Mouse (Mus musculus) liver, adult 2 months (tissue): ENCODE data around the gene Mea1. TPM values are rescaled to one million over a fixed set of nuclear protein-coding genes. Genes with fewer than 3 reads are reported as not detected.
A peak's percentile ranks its signal among the peaks of the same experiment; 100 is the strongest.

Experiments
- DNase-seq: peaks from one replicate; pipeline ENCODE4 v3.0.0-alpha.2; 2011; ENCODE audit warnings: low read depth, low spot score; ENCODE audit errors: extremely low read depth
- H3K27ac ChIP-seq: fragments of 200-500 bp; replicated peaks from 2 replicates; pipeline ENCODE4 v1.5.1; 2012; ENCODE audit warnings: low read depth, mild to moderate bottlenecking, control low read depth, inconsistent platforms, low read length; ENCODE audit not compliant: insufficient read depth
- H3K27me3 ChIP-seq: fragments of 200-500 bp; 2 replicates; pipeline ENCODE4 v1.6.1; 2012; ENCODE audit warnings: mild to moderate bottlenecking, moderate library complexity, low read length, inconsistent platforms; ENCODE audit not compliant: control insufficient read depth, insufficient read depth
- H3K36me3 ChIP-seq: fragments of 200-500 bp; 2 replicates; pipeline ENCODE4 v1.6.1; 2012; ENCODE audit warnings: low read length, inconsistent platforms; ENCODE audit not compliant: control insufficient read depth, insufficient read depth
- H3K4me1 ChIP-seq: fragments of 200-500 bp; 2 replicates; pipeline ENCODE4 v1.6.1; 2011; ENCODE audit warnings: low read length; ENCODE audit not compliant: control insufficient read depth, insufficient read depth
- H3K4me3 ChIP-seq: fragments of 200-500 bp; 2 replicates; pipeline ENCODE4 v1.5.1; 2011; ENCODE audit warnings: low read depth, mild to moderate bottlenecking, control low read depth, low read length, moderate library complexity; ENCODE audit not compliant: insufficient read depth
- H3K79me2 ChIP-seq: fragments of 200-500 bp; 2 replicates; pipeline ENCODE4 v1.6.1; 2012; ENCODE audit warnings: inconsistent platforms, mild to moderate bottlenecking, low read length, moderate library complexity; ENCODE audit not compliant: control insufficient read depth, insufficient read depth
- H3K9ac ChIP-seq: fragments of 200-500 bp; 2 replicates; pipeline ENCODE4 v1.6.1; 2012; ENCODE audit warnings: low read depth, mild to moderate bottlenecking, control low read depth, inconsistent platforms, low read length
- CTCF ChIP-seq: fragments of 200-500 bp; IDR thresholded peaks from 2 replicates; pipeline ENCODE4 v1.5.1; 2011; ENCODE audit warnings: low read depth, low read length, control low read depth
- POLR2A ChIP-seq: fragments of 200-500 bp; IDR thresholded peaks from 2 replicates; pipeline ENCODE4 v1.6.1; 2011; ENCODE audit warnings: low read length, control low read depth; ENCODE audit not compliant: insufficient read depth; ENCODE audit errors: extremely low read depth
- WGBS: fragments of 180-500 bp; shearing (Covaris S2); methylation state at CpG from one replicate; pipeline ENCODE4 v1.1.7; 2018; 5-methylcytosine and 5-hydroxymethylcytosine counted together
- polyA plus RNA-seq: library from polyadenylated mRNA; depleted of rRNA; stranded (reverse); fragments of >200 nt; gene quantifications from 2 replicates; pipeline ENCODE4 v1.2.3, GENCODE M21; 2012
- total RNA-seq: library from RNA; depleted of rRNA; stranded (reverse); fragments of >200 nt; gene quantifications from 2 replicates; pipeline ENCODE4 v1.2.3, GENCODE M21; 2014

The Mea1 gene
- total and polyA plus RNA-seq, 2 experiments = 55.2 to 60.4 TPM

- H3K27ac ChIP-seq = peak overlapping the region; percentile 52
- no peak for DNase-seq
- no peaks in the 10 kb centered on the region for H3K27me3 ChIP-seq
- TF ChIP-seq CTCF = no peak
- TF ChIP-seq POLR2A = no peak
- H3K36me3 ChIP-seq = no peaks in the 10 kb centered on the region
- H3K9ac ChIP-seq = peak overlapping the region; percentile 88
- H3K79me2 ChIP-seq = peaks cover 19% of the 10 kb centered on the region; the same call in 1 of the 2 replicates
- WGBS = 6% methylated on average over 40 of the region's 41 CpGs
- peaks cover 6% of the 10 kb centered on the region for H3K4me1 ChIP-seq
- H3K4me3 ChIP-seq = peak overlapping the region; percentile 86
These were observed 25.6 kb downstream of the Mea1 start for GRCm38 (mm10) chr17:46703971-46704886.

GRCm38 (mm10) chr17:46704887-46705835 lies 26.6 kb downstream of the Mea1 start, which contains the start of gene Ppp2r5d:
Gene Ppp2r5d, minus strand, starts transcription at chr17:46705111.
- under 1% methylated on average over 48 of the region's 48 CpGs for WGBS
- H3K4me3 ChIP-seq = peak within 1 kb of the TSS; percentile 86

GRCm38 (mm10) chr17:46706375-46707089 lies 27.9 kb downstream of the Mea1 start:
- Histone ChIP-seq H3K79me2 (peaks cover 17% of the 10 kb centered on the region; the same call in 1 of the 2 replicates), H3K27me3 (no peaks in the 10 kb centered on the region), H3K27ac (no peak overlapping the region), H3K4me1 (peaks cover 10% of the 10 kb centered on the region), H3K9ac (no peak overlapping the region), H3K4me3 (no peak overlapping the region), H3K36me3 (no peaks in the 10 kb centered on the region)
- DNase-seq = peak; percentile 64
- WGBS = 85% methylated on average over 14 of the region's 14 CpGs
- TF ChIP-seq POLR2A (no peak), CTCF (no peak)

More at GRCm38 (mm10) chr17:46704887-46705835, 26.6 kb downstream of the Mea1 start, which contains the start of gene Ppp2r5d:
- H3K36me3 ChIP-seq = no peaks in the 10 kb centered on the region
- peak within 1 kb of the TSS; percentile 52 for H3K27ac ChIP-seq
- DNase-seq = peak; percentile 94
- peak within 1 kb of the TSS; percentile 88 for H3K9ac ChIP-seq
- peaks cover 14% of the 10 kb centered on the region; the same call in 1 of the 2 replicates for H3K79me2 ChIP-seq
- TF ChIP-seq CTCF = no peak
- peak; percentile 83 for TF ChIP-seq POLR2A
- H3K4me1 ChIP-seq = peaks cover 6% of the 10 kb centered on the region
- H3K27me3 ChIP-seq = no peaks in the 10 kb centered on the region

GRCm38 (mm10) chr17:46710959-46711597 lies 32.5 kb downstream of the Mea1 start, which contains the start of gene Pex6:
Gene Pex6, plus strand, starts transcription at chr17:46711463.
- H3K9ac ChIP-seq = peak within 1 kb of the TSS; percentile 99
- peaks cover 9% of the 10 kb centered on the region for H3K4me1 ChIP-seq
- DNase-seq = peak; percentile 81
- TF ChIP-seq POLR2A (peak; percentile 85; the same call in 1 of the 2 replicates), CTCF (no peak)
- H3K27me3 ChIP-seq = no peaks in the 10 kb centered on the region
- H3K27ac ChIP-seq = peak within 1 kb of the TSS; percentile 93
- peak within 1 kb of the TSS; percentile 97 for H3K4me3 ChIP-seq
- peaks cover 12% of the 10 kb centered on the region; the same call in 1 of the 2 replicates for H3K36me3 ChIP-seq
- H3K79me2 ChIP-seq = peaks cover 13% of the 10 kb centered on the region
- 6% methylated on average over 36 of the region's 36 CpGs for WGBS
